Mouse (Mus musculus) urinary bladder, postnatal 4 days (tissue): ENCODE data around the gene Prkch.
A peak's percentile ranks its signal among the peaks of the same experiment; 100 is the strongest.

ENCODE experiments used
- DNase-seq, 2 experiments: peaks; one replicate each; pipeline ENCODE4 v3.0.0; 2021 to 2022; ENCODE audit warnings: low spot score in 2 of 2

The Prkch gene

GRCm38 (mm10) chr12:73755646-73756045, 171.1 kb downstream of the Prkch start:
- DNase-seq, result peak in 1 of 2 experiments; percentile 34

GRCm38 (mm10) chr12:73756527-73756926, 171.9 kb downstream of the Prkch start:
- DNase-seq, result no peak

GRCm38 (mm10) chr12:73762001-73762400, 177.4 kb downstream of the Prkch start:
- DNase-seq, result no peak

GRCm38 (mm10) chr12:73762762-73763161, 178.2 kb downstream of the Prkch start:
- no peak for DNase-seq

GRCm38 (mm10) chr12:73764649-73765525, 180.3 kb downstream of the Prkch start:
- no peak for DNase-seq

GRCm38 (mm10) chr12:73766152-73766551, 181.6 kb downstream of the Prkch start:
- DNase-seq, result no peak

- no peak for DNase-seq
These were observed 184.2 kb downstream of the Prkch start for GRCm38 (mm10) chr12:73768788-73769187.

- no peak for DNase-seq
These were observed 184.9 kb downstream of the Prkch start for GRCm38 (mm10) chr12:73769536-73769935.

GRCm38 (mm10) chr12:73770771-73771170, 186.2 kb downstream of the Prkch start:
- no peak for DNase-seq

GRCm38 (mm10) chr12:73774793-73775385, 190.3 kb downstream of the Prkch start:
- no peak for DNase-seq

GRCm38 (mm10) chr12:73776401-73776945, 191.9 kb downstream of the Prkch start:
- DNase-seq, result no peak

- no peak for DNase-seq
These were observed 193.1 kb downstream of the Prkch start for GRCm38 (mm10) chr12:73777673-73778072.

GRCm38 (mm10) chr12:73779332-73780231, 195.0 kb downstream of the Prkch start:
- no peak for DNase-seq

- DNase-seq, result no peak
These were observed 196.9 kb downstream of the Prkch start for GRCm38 (mm10) chr12:73781425-73782032.

GRCm38 (mm10) chr12:73786909-73787308, 202.3 kb downstream of the Prkch start:
- peak; percentile 47 to 74 for DNase-seq

- DNase-seq, result no peak
These were observed 204.3 kb downstream of the Prkch start for GRCm38 (mm10) chr12:73788850-73789249.

GRCm38 (mm10) chr12:73790571-73791108, 206.0 kb downstream of the Prkch start:
- DNase-seq, result no peak

GRCm38 (mm10) chr12:73793216-73793615, 208.6 kb downstream of the Prkch start:
- no peak for DNase-seq

- no peak for DNase-seq
These were observed 209.1 kb downstream of the Prkch start for GRCm38 (mm10) chr12:73793744-73794143.

GRCm38 (mm10) chr12:73794151-73794883, 209.7 kb downstream of the Prkch start:
- peak; percentile 71 to 73 for DNase-seq
